Mouse (Mus musculus) heart, adult 2 months (tissue): ENCODE data around the gene Dzip1l. TPM values are rescaled to one million over a fixed set of nuclear protein-coding genes. Genes with fewer than 3 reads are reported as not detected.

Source experiments
- DNase-seq, 2 experiments: peaks; one replicate each; pipeline ENCODE4 v3.0.0; 2021
- H3K27ac ChIP-seq: fragments of 200-600 bp; 2 replicates; pipeline ENCODE4 v1.8.1; 2022
- H3K27me3 ChIP-seq: fragments of 200-500 bp; 2 replicates; pipeline ENCODE4 v1.6.1; 2012; ENCODE audit warnings: mild to moderate bottlenecking, low read length, inconsistent platforms, mixed read lengths; ENCODE audit not compliant: control insufficient read depth, insufficient read depth
- H3K36me3 ChIP-seq: fragments of 200-500 bp; 2 replicates; pipeline ENCODE4 v1.6.1; 2012; ENCODE audit warnings: low read length, inconsistent platforms; ENCODE audit not compliant: control insufficient read depth, insufficient read depth
- H3K4me1 ChIP-seq: fragments of 200-500 bp; 2 replicates; pipeline ENCODE4 v1.6.1; 2011; ENCODE audit warnings: low read length; ENCODE audit not compliant: control insufficient read depth, insufficient read depth
- H3K4me3 ChIP-seq: fragments of 200-600 bp; 2 replicates; pipeline ENCODE4 v1.8.1; 2022
- H3K79me2 ChIP-seq: fragments of 200-500 bp; replicated peaks from 2 replicates; pipeline ENCODE4 v1.6.1; 2012; ENCODE audit warnings: mild to moderate bottlenecking, inconsistent platforms, low read length, moderate library complexity, mixed read lengths; ENCODE audit not compliant: control insufficient read depth, insufficient read depth
- H3K9ac ChIP-seq: fragments of 200-500 bp; 2 replicates; pipeline ENCODE4 v1.6.1; 2012; ENCODE audit warnings: low read depth, mild to moderate bottlenecking, control low read depth, inconsistent platforms, low read length, mixed read lengths
- CTCF ChIP-seq: fragments of 200-600 bp; IDR thresholded peaks from 2 replicates; pipeline ENCODE4 v1.8.1; 2022; ENCODE audit warnings: antibody characterized with exemption, mild to moderate bottlenecking, moderate library complexity
- EP300 ChIP-seq: fragments of 200-500 bp; IDR thresholded peaks from 2 replicates; pipeline ENCODE4 v1.6.1; 2011; ENCODE audit warnings: low read depth, low read length, control low read depth; ENCODE audit not compliant: insufficient read depth
- POLR2A ChIP-seq: fragments of 200-500 bp; IDR thresholded peaks from 2 replicates; pipeline ENCODE4 v1.6.1; 2011; ENCODE audit warnings: mild to moderate bottlenecking, low read depth, low read length, control low read depth; ENCODE audit not compliant: insufficient read depth
- WGBS: fragments of 180-500 bp; shearing (Covaris S2); methylation state at CpG from one replicate; pipeline ENCODE4 v1.1.7; 2018; 5-methylcytosine and 5-hydroxymethylcytosine counted together
- intact Hi-C: fragments of 180-260 bp; cut with DNase I; formaldehyde crosslinking; loops from one replicate; pipeline ENCODE4 v1.15.1; 2025
- polyA plus RNA-seq: library from polyadenylated mRNA; depleted of rRNA; stranded (reverse); fragments of >200 nt; gene quantifications from 2 replicates; pipeline ENCODE4 v1.2.3, GENCODE M21; 2012
- total RNA-seq, 2 experiments: library from RNA; stranded (reverse); gene quantifications; 2 replicates each; pipeline ENCODE4 v1.2.3; 2021

The Dzip1l gene
- total and polyA plus RNA-seq, 3 experiments: 3.2 to 4.6 (median 4.2) TPM

GRCm38 (mm10) chr9:99685061-99685521, 55.8 kb downstream of the Dzip1l start:
- DNase-seq: no peak
- intact Hi-C loops: no loop called here
- H3K27ac ChIP-seq: no peak overlapping the region

GRCm38 (mm10) chr9:99685536-99686231, 56.4 kb downstream of the Dzip1l start:
- 57% methylated on average over 5 of the region's 5 CpGs for WGBS
- no peak overlapping the region for H3K9ac ChIP-seq
- H3K27ac ChIP-seq: no peak overlapping the region
- H3K36me3 ChIP-seq: no peaks in the 10 kb centered on the region
- no peak for DNase-seq
- intact Hi-C loops: no loop called here
- no peak overlapping the region for H3K4me3 ChIP-seq
- H3K4me1 ChIP-seq: no peaks in the 10 kb centered on the region; the same call in 1 of the 2 replicates
- no peaks in the 10 kb centered on the region for H3K79me2 ChIP-seq
- H3K27me3 ChIP-seq: no peaks in the 10 kb centered on the region
- TF ChIP-seq CTCF: no peak
- no peak for TF ChIP-seq POLR2A
- TF ChIP-seq EP300: no peak

More at GRCm38 (mm10) chr9:99685061-99685521, 55.8 kb downstream of the Dzip1l start:
- no peaks in the 10 kb centered on the region for H3K36me3 ChIP-seq
- 55% methylated on average over 5 of the region's 5 CpGs for WGBS
- no peak for TF ChIP-seq POLR2A
- no peak for TF ChIP-seq CTCF
- TF ChIP-seq EP300: no peak
- H3K27me3 ChIP-seq: no peaks in the 10 kb centered on the region
- no peak overlapping the region for H3K9ac ChIP-seq
- H3K4me3 ChIP-seq: no peak overlapping the region
- no peaks in the 10 kb centered on the region for H3K79me2 ChIP-seq
- H3K4me1 ChIP-seq: no peaks in the 10 kb centered on the region; the same call in 1 of the 2 replicates

- no peaks in the 10 kb centered on the region for H3K79me2 ChIP-seq
- intact Hi-C loops: no loop called here
- H3K9ac ChIP-seq: no peak overlapping the region
- H3K36me3 ChIP-seq: no peaks in the 10 kb centered on the region
- no peak overlapping the region for H3K4me3 ChIP-seq
- H3K4me1 ChIP-seq: no peaks in the 10 kb centered on the region
- WGBS: 90% methylated on average over 5 of the region's 5 CpGs
- H3K27ac ChIP-seq: no peak overlapping the region
- no peak for DNase-seq
- TF ChIP-seq EP300 (no peak), POLR2A (no peak), CTCF (no peak)
- H3K27me3 ChIP-seq: no peaks in the 10 kb centered on the region
Measured at GRCm38 (mm10) chr9:99689796-99690195, 60.5 kb downstream of the Dzip1l start.

GRCm38 (mm10) chr9:99690386-99690785, 61.1 kb downstream of the Dzip1l start:
- TF ChIP-seq POLR2A: no peak
- TF ChIP-seq CTCF: no peak
- TF ChIP-seq EP300: no peak
- Histone ChIP-seq H3K36me3 (no peaks in the 10 kb centered on the region), H3K9ac (no peak overlapping the region), H3K4me3 (no peak overlapping the region), H3K79me2 (no peaks in the 10 kb centered on the region), H3K4me1 (no peaks in the 10 kb centered on the region), H3K27me3 (no peaks in the 10 kb centered on the region), H3K27ac (no peak overlapping the region)
- intact Hi-C loops: no loop called here
- 82% methylated on average over 7 of the region's 7 CpGs for WGBS
- DNase-seq: no peak

- H3K27me3 ChIP-seq: no peaks in the 10 kb centered on the region
- H3K9ac ChIP-seq: no peak overlapping the region
- no peaks in the 10 kb centered on the region for H3K79me2 ChIP-seq
- TF ChIP-seq EP300 (no peak), CTCF (no peak), POLR2A (no peak)
- H3K4me3 ChIP-seq: no peak overlapping the region
- DNase-seq: no peak
- H3K4me1 ChIP-seq: no peaks in the 10 kb centered on the region
- intact Hi-C loops: no loop called here
- 55% methylated on average over 7 of the region's 7 CpGs for WGBS
- H3K36me3 ChIP-seq: no peaks in the 10 kb centered on the region
- no peak overlapping the region for H3K27ac ChIP-seq
Measured at GRCm38 (mm10) chr9:99694961-99695360, 65.7 kb downstream of the Dzip1l start.

- no peak overlapping the region for H3K27ac ChIP-seq
- TF ChIP-seq EP300: no peak
- no peak for TF ChIP-seq POLR2A
- TF ChIP-seq CTCF: no peak
- intact Hi-C loops: no loop called here
Measured at GRCm38 (mm10) chr9:99699752-99700389, 70.6 kb downstream of the Dzip1l start.

More at GRCm38 (mm10) chr9:99699752-99700389, 70.6 kb downstream of the Dzip1l start:
- no peaks in the 10 kb centered on the region for H3K79me2 ChIP-seq
- no peak overlapping the region for H3K4me3 ChIP-seq
- no peak for DNase-seq
- no peaks in the 10 kb centered on the region for H3K36me3 ChIP-seq
- no peak overlapping the region for H3K9ac ChIP-seq
- H3K4me1 ChIP-seq: no peaks in the 10 kb centered on the region
- no peaks in the 10 kb centered on the region for H3K27me3 ChIP-seq
- WGBS: 58% methylated on average over 2 of the region's 2 CpGs
